Mouse (Mus musculus): ENCODE results near the gene Ptprd.

The Ptprd gene

GRCm38 (mm10) chr4:76865585-76865984, 1346.2 kb downstream of the Ptprd start:
- no peak for DNase-seq

GRCm38 (mm10) chr4:76846265-76846664, 1365.5 kb downstream of the Ptprd start:
- DNase-seq, result no peak

GRCm38 (mm10) chr4:76839016-76839415, 1372.7 kb downstream of the Ptprd start:
- DNase-seq, result no peak

GRCm38 (mm10) chr4:76812138-76812537, 1399.6 kb downstream of the Ptprd start:
- DNase-seq, result no peak

- DNase-seq, result no peak
Observed at GRCm38 (mm10) chr4:76802708-76803107, 1409.1 kb downstream of the Ptprd start.

- DNase-seq, result peak in 1 of 2 experiments; percentile 2
Observed at GRCm38 (mm10) chr4:76798010-76799007, 1413.5 kb downstream of the Ptprd start.

GRCm38 (mm10) chr4:76785389-76785788, 1426.4 kb downstream of the Ptprd start:
- DNase-seq, result no peak

GRCm38 (mm10) chr4:76779558-76780124, 1432.1 kb downstream of the Ptprd start:
- DNase-seq, result no peak

GRCm38 (mm10) chr4:76766918-76767317, 1444.8 kb downstream of the Ptprd start:
- no peak for DNase-seq

- no peak for DNase-seq
Observed at GRCm38 (mm10) chr4:76766429-76766828, 1445.3 kb downstream of the Ptprd start.

GRCm38 (mm10) chr4:76750709-76751108, 1461.1 kb downstream of the Ptprd start:
- DNase-seq, result no peak

- DNase-seq, result no peak
Observed at GRCm38 (mm10) chr4:76735831-76736230, 1475.9 kb downstream of the Ptprd start.

- no peak for DNase-seq
Observed at GRCm38 (mm10) chr4:76675726-76676125, 1536.0 kb downstream of the Ptprd start.

GRCm38 (mm10) chr4:76673224-76673623, 1538.5 kb downstream of the Ptprd start:
- DNase-seq, result no peak

- no peak for DNase-seq
Observed at GRCm38 (mm10) chr4:76672653-76673052, 1539.1 kb downstream of the Ptprd start.

- DNase-seq, result no peak
Observed at GRCm38 (mm10) chr4:76661725-76662124, 1550.0 kb downstream of the Ptprd start.

GRCm38 (mm10) chr4:76660146-76660545, 1551.6 kb downstream of the Ptprd start:
- no peak for DNase-seq

GRCm38 (mm10) chr4:76656734-76657133, 1555.0 kb downstream of the Ptprd start:
- DNase-seq, result no peak

GRCm38 (mm10) chr4:76652971-76653370, 1558.8 kb downstream of the Ptprd start:
- DNase-seq, result no peak

GRCm38 (mm10) chr4:76621740-76622139, 1590.0 kb downstream of the Ptprd start:
- no peak for DNase-seq

GRCm38 (mm10) chr4:76616614-76617013, 1595.1 kb downstream of the Ptprd start:
- DNase-seq, result no peak

GRCm38 (mm10) chr4:76608246-76608645, 1603.5 kb downstream of the Ptprd start:
- no peak for DNase-seq

- DNase-seq, result no peak
Observed at GRCm38 (mm10) chr4:76606808-76607207, 1605.0 kb downstream of the Ptprd start.

GRCm38 (mm10) chr4:76590722-76591121, 1621.0 kb downstream of the Ptprd start:
- DNase-seq, result no peak

Measured in kidney, postnatal 25 days (tissue).